Mouse (Mus musculus): Measurements from ENCODE around the gene Gng12.

GRCm38 (mm10) chr6:67030846-67031245, 134.6 kb downstream of the Gng12 start:
- TF ChIP-seq POLR2A (IDR thresholded peaks at IDR 0.05; ENCODE audit: insufficient read depth, low read depth, low read length) (no peak), CTCF (IDR thresholded peaks at IDR 0.05) (no peak)

All from heart, adult 2 months (tissue).